Mouse (Mus musculus): ENCODE results near the gene Gdf1. TPM values are rescaled to one million over a fixed set of nuclear protein-coding genes. Genes with fewer than 3 reads are reported as not detected.

Gdf1 gene
- polyA plus RNA-seq, 1 experiment from 2014 or later, result 4.2 TPM

DNA sequence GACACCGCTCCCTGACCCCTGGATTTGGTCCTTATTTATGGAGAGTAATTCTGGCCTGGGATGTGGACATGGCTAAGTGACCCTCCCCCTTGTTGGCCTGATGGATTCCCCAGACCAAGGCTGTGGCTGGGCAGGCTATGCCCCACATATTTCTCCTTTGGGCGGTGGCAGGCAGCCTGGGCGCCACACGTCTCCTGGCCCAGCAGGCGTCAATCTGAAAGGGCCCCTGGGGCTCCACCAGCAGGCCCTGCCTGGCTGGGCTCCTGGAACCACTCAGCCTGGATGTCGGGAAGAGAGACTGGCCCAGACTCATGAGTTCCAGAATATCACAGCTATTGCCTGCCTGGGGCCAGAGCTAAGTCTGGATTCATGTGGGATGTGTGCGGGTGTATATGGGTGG, 40.9 kb downstream of the Gdf1 start:
- peaks cover 40% of the 10 kb centered on the region for H3K27me3 ChIP-seq (replicated peaks; ENCODE audit: control insufficient read depth, insufficient read depth, low read length)
- 78% methylated on average over 7 of the region's 7 CpGs for whole genome bisulfite sequencing
- H3K9me3 ChIP-seq (replicated peaks; ENCODE audit: control insufficient read depth, low read length), result no peaks in the 10 kb centered on the region
- H3K9ac ChIP-seq (ENCODE audit: low read length), result no peak overlapping the region
- H3K36me3 ChIP-seq (ENCODE audit: control insufficient read depth, insufficient read depth, low read length), result no peaks in the 10 kb centered on the region
- peaks cover 5% of the 10 kb centered on the region; the same call in 1 of the 2 replicates for H3K4me1 ChIP-seq (ENCODE audit: control insufficient read depth, insufficient read depth, low read length)
- H3K4me3 ChIP-seq (ENCODE audit: low read depth, low read length), result no peak overlapping the region
- no peak overlapping the region for H3K4me2 ChIP-seq (ENCODE audit: low read length)
- H3K27ac ChIP-seq (ENCODE audit: low read depth, low read length), result no peak overlapping the region
- no peak for DNase-seq (ENCODE audit: low spot score)
- ATAC-seq, result no peak

DNA sequence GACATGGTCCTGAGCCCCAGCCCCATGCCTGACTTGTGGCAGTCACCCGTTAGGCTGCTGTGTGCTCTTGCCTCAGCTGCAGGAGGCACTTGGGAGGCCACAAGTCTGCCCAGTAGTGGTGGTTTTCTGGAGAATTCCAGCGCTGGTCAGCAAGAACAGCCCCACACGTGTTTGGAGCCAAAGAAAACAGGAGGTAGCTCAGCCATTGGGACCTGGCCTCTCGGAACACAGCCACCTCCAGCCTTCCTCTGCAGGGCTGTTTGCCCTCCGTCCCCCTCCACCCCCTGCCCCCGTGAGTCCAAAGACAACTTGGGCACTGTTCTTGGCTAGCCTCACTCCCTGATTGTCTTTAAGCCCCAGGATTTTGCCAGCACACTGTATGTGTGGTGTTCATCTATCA, 42.3 kb downstream of the Gdf1 start:
- ATAC-seq, result no peak
- no peak for DNase-seq (ENCODE audit: low spot score)
- H3K4me1 ChIP-seq (ENCODE audit: control insufficient read depth, insufficient read depth, low read length), result peaks cover 5% of the 10 kb centered on the region; the same call in 1 of the 2 replicates
- no peak overlapping the region for H3K4me2 ChIP-seq (ENCODE audit: low read length)
- H3K27me3 ChIP-seq (replicated peaks; ENCODE audit: control insufficient read depth, insufficient read depth, low read length), result peaks cover 55% of the 10 kb centered on the region
- H3K4me3 ChIP-seq (ENCODE audit: low read depth, low read length), result no peak overlapping the region
- H3K27ac ChIP-seq (ENCODE audit: low read depth, low read length), result no peak overlapping the region
- no peak overlapping the region for H3K9ac ChIP-seq (ENCODE audit: low read length)
- no peaks in the 10 kb centered on the region for H3K9me3 ChIP-seq (replicated peaks; ENCODE audit: control insufficient read depth, low read length)
- WGBS, result 28% methylated on average over 6 of the region's 6 CpGs
- no peaks in the 10 kb centered on the region for H3K36me3 ChIP-seq (ENCODE audit: control insufficient read depth, insufficient read depth, low read length)

DNA sequence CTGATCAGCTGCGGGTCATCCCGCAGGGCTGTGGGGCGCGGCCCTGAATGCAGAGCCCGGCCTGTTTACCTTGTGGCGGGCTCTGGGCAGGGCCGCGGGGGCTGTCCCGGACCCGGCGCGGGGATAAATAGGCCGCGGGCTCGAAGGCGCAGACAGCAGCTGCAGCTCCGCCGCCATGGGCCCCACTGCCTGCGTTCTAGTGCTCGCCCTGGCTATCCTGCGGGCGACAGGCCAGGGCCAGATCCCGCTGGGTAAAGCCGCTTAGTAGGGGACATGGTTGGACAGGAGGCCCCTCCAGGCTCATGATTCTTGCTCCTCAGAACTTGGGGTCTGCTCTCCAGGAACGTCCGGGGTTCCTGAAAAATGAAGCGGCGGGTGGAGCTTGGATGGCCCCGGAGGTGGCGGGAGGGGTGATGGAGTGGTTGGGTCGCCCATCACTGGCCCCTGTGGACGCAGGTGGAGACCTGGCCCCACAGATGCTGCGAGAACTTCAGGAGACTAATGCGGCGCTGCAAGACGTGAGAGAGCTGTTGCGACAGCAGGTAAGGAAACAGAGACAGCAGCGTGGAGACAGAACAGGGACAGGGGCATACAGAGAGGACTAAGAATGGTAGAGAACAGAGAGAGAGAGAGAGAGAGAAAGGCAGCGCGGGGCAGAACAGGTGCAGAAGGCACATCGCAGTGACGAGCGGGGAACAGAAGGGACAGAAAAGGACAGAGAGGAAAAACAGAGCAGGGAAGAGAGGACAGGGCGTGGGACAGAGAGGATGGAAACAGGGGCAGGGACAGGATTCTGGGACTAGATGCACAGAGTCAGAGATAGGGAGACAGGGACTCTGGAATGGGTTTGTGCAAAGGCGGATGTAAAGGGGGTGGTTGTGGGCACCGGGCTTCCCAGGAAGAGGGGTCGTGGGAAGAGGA, 44.0 kb downstream of the Gdf1 start, which contains the start of gene Comp:
Gene Comp (plus strand): TSS at position 162 of the 921 bp plus-strand sequence.
- Histone ChIP-seq H3K4me2 (ENCODE audit: low read length) (peak within 1 kb of the TSS; percentile 42), H3K9me3 (replicated peaks; ENCODE audit: control insufficient read depth, low read length) (no peaks in the 10 kb centered on the region), H3K36me3 (ENCODE audit: control insufficient read depth, insufficient read depth, low read length) (no peaks in the 10 kb centered on the region), H3K4me1 (ENCODE audit: control insufficient read depth, insufficient read depth, low read length) (peaks cover 5% of the 10 kb centered on the region; the same call in 1 of the 2 replicates), H3K27ac (ENCODE audit: low read depth, low read length) (no peak within 1 kb of the TSS), H3K4me3 (ENCODE audit: low read depth, low read length) (peak within 1 kb of the TSS; percentile 25), H3K9ac (ENCODE audit: low read length) (no peak within 1 kb of the TSS), H3K27me3 (replicated peaks; ENCODE audit: control insufficient read depth, insufficient read depth, low read length) (peaks cover 70% of the 10 kb centered on the region)
- ATAC-seq, result no peak
- WGBS, result 2% methylated on average over 47 of the region's 47 CpGs
- no peak for DNase-seq (ENCODE audit: low spot score)

DNA sequence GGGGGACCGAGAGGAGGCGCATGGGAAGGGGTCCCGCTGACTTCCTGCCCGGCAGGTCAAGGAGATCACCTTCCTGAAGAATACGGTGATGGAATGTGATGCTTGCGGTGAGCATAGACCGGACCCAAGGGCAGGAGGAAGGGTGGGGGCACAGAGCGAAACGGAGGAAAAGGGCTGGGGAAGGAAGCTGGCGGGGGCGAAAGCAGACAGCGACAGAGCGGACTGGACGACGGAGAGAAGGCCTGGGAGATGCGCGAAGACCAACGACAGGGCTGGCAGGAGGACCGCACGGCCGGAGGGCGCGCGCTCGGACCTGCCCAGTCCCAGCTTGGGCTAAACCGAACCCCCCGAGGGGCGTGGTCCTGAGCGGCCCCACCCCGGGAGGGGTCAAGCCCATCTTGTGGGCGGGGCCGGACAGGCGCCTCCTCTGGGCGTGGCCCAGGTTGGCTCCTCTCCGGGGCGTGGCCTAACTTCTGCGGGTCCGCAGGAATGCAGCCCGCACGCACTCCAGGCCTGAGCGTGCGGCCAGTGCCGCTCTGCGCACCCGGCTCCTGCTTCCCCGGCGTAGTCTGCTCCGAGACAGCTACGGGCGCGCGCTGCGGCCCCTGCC, 44.8 kb downstream of the Gdf1 start:
- Histone ChIP-seq H3K9ac (ENCODE audit: low read length) (no peak overlapping the region), H3K4me3 (ENCODE audit: low read depth, low read length) (peak overlapping the region; percentile 25), H3K36me3 (ENCODE audit: control insufficient read depth, insufficient read depth, low read length) (no peaks in the 10 kb centered on the region), H3K27me3 (replicated peaks; ENCODE audit: control insufficient read depth, insufficient read depth, low read length) (peaks cover 70% of the 10 kb centered on the region), H3K4me1 (ENCODE audit: control insufficient read depth, insufficient read depth, low read length) (peaks cover 5% of the 10 kb centered on the region; the same call in 1 of the 2 replicates), H3K27ac (ENCODE audit: low read depth, low read length) (no peak overlapping the region), H3K4me2 (ENCODE audit: low read length) (peak overlapping the region; percentile 42), H3K9me3 (replicated peaks; ENCODE audit: control insufficient read depth, low read length) (no peaks in the 10 kb centered on the region)
- ATAC-seq, result peak; percentile 69
- under 1% methylated on average over 46 of the region's 53 CpGs for WGBS
- DNase-seq (ENCODE audit: low spot score), result peak; percentile 49

DNA sequence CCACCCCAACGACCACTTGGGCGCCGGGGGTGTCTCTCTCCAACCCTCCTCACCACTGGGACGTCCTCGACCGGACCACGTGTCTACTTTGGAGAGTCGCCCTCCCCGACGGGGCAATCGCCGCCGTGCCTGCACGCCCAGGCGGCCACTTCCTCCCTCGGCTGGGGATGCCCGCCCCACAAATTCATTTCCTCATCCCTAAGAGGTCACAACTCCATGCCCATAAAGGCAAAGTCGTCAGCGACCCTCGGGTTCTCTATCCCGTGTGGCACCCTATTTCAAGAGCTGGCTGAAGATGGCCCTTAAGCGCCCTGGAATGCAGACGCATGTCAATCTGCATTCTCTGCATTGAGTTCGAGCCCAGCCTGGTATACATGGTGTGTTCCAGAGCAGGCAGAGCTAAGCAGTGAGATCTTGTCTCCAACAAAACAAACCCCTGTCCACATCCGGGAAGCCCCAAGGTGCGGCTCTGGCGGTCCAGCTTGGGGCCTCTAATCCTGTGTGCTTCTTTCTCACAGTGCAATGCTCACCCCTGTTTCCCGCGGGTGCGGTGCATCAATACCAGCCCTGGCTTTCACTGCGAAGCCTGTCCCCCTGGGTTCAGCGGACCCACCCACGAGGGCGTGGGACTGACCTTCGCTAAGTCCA, 45.7 kb downstream of the Gdf1 start:
- no peak for ATAC-seq

DNA sequence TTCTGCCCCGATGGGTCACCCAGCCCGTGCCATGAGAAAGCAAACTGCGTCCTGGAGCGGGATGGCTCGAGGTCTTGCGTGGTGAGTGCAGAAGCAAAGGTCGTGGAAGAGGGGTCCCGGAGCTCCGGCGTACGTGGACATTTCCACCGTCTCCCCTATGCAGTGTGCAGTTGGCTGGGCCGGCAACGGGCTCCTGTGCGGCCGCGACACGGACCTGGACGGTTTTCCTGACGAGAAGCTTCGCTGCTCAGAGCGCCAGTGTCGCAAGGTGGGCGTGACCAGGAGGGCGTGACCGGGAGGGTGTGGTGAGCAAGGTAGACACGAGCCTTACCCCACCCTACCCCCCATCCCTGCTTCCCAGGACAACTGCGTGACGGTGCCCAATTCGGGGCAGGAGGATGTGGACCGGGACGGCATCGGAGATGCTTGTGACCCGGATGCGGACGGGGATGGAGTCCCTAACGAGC, 46.7 kb downstream of the Gdf1 start:
- ATAC-seq (no peak), DNase-seq (ENCODE audit: low spot score) (no peak)
- H3K27me3 ChIP-seq (replicated peaks; ENCODE audit: control insufficient read depth, insufficient read depth, low read length), result peaks cover 70% of the 10 kb centered on the region
- no peaks in the 10 kb centered on the region for H3K36me3 ChIP-seq (ENCODE audit: control insufficient read depth, insufficient read depth, low read length)
- H3K4me3 ChIP-seq (ENCODE audit: low read depth, low read length), result 0 out of 2 replicates have a peak overlapping the region, but pooled peaks have one; percentile 5
- H3K9me3 ChIP-seq (replicated peaks; ENCODE audit: control insufficient read depth, low read length), result no peaks in the 10 kb centered on the region
- H3K4me2 ChIP-seq (ENCODE audit: low read length), result no peak overlapping the region
- peaks cover 5% of the 10 kb centered on the region; the same call in 1 of the 2 replicates for H3K4me1 ChIP-seq (ENCODE audit: control insufficient read depth, insufficient read depth, low read length)
- no peak overlapping the region for H3K9ac ChIP-seq (ENCODE audit: low read length)
- H3K27ac ChIP-seq (ENCODE audit: low read depth, low read length), result no peak overlapping the region
- WGBS, result 3% methylated on average over 37 of the region's 37 CpGs

More for the DNA sequence above, 45.7 kb downstream of the Gdf1 start:
- Histone ChIP-seq H3K4me2 (ENCODE audit: low read length) (no peak overlapping the region), H3K27ac (ENCODE audit: low read depth, low read length) (no peak overlapping the region), H3K27me3 (replicated peaks; ENCODE audit: control insufficient read depth, insufficient read depth, low read length) (peaks cover 70% of the 10 kb centered on the region), H3K36me3 (ENCODE audit: control insufficient read depth, insufficient read depth, low read length) (no peaks in the 10 kb centered on the region), H3K9ac (ENCODE audit: low read length) (no peak overlapping the region), H3K9me3 (replicated peaks; ENCODE audit: control insufficient read depth, low read length) (no peaks in the 10 kb centered on the region), H3K4me1 (ENCODE audit: control insufficient read depth, insufficient read depth, low read length) (peaks cover 5% of the 10 kb centered on the region; the same call in 1 of the 2 replicates), H3K4me3 (ENCODE audit: low read depth, low read length) (0 out of 2 replicates have a peak overlapping the region, but pooled peaks have one; percentile 25)
- DNase-seq (ENCODE audit: low spot score), result no peak
- 7% methylated on average over 35 of the region's 35 CpGs for WGBS

DNA sequence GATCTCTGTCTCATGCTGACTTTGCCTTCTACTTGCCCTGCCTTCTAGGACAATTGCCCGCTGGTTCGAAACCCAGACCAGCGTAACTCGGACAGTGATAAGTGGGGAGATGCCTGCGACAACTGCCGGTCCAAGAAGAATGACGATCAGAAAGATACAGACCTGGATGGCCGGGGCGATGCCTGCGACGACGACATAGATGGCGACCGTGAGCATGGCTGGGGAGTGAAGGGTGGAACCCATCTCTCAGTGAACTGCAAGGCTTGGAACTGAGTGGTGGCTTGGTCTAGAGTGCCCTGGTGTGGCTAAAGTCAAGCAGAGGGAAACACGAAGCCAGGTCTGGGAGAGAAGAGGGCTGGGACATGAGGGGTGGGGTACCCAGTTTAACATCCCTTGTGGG, 47.4 kb downstream of the Gdf1 start:
- no peak overlapping the region for H3K9ac ChIP-seq (ENCODE audit: low read length)
- no peak overlapping the region for H3K27ac ChIP-seq (ENCODE audit: low read depth, low read length)
- H3K4me1 ChIP-seq (ENCODE audit: control insufficient read depth, insufficient read depth, low read length), result peaks cover 5% of the 10 kb centered on the region; the same call in 1 of the 2 replicates
- ATAC-seq (no peak), DNase-seq (ENCODE audit: low spot score) (no peak)
- no peaks in the 10 kb centered on the region for H3K36me3 ChIP-seq (ENCODE audit: control insufficient read depth, insufficient read depth, low read length)
- 13% methylated on average over 15 of the region's 15 CpGs for WGBS
- H3K9me3 ChIP-seq (replicated peaks; ENCODE audit: control insufficient read depth, low read length), result no peaks in the 10 kb centered on the region
- peaks cover 66% of the 10 kb centered on the region for H3K27me3 ChIP-seq (replicated peaks; ENCODE audit: control insufficient read depth, insufficient read depth, low read length)
- no peak overlapping the region for H3K4me3 ChIP-seq (ENCODE audit: low read depth, low read length)
- no peak overlapping the region for H3K4me2 ChIP-seq (ENCODE audit: low read length)

DNA sequence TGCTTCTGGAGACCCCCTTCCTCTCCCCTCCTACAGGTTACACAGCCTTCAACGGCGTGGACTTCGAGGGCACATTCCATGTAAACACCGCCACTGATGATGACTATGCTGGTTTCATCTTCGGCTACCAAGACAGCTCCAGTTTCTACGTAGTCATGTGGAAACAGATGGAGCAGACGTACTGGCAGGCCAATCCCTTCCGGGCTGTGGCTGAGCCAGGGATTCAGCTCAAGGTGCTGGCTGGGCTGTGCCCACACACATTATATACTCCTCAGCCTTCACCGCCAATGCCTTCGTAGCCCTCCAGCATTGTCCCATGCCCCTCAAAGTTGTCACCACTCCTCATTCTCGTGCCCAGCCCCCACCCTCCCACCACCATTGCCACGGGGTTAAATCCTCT, 50.5 kb downstream of the Gdf1 start:
- no peak overlapping the region for H3K9ac ChIP-seq (ENCODE audit: low read length)
- DNase-seq (ENCODE audit: low spot score) (no peak), ATAC-seq (no peak)
- H3K4me3 ChIP-seq (ENCODE audit: low read depth, low read length), result no peak overlapping the region
- no peaks in the 10 kb centered on the region for H3K4me1 ChIP-seq (ENCODE audit: control insufficient read depth, insufficient read depth, low read length)
- no peak overlapping the region for H3K27ac ChIP-seq (ENCODE audit: low read depth, low read length)
- peaks cover 36% of the 10 kb centered on the region for H3K27me3 ChIP-seq (replicated peaks; ENCODE audit: control insufficient read depth, insufficient read depth, low read length)
- 0 out of 2 replicates have a peak, but pooled peaks cover 1% of the 10 kb centered on the region for H3K36me3 ChIP-seq (ENCODE audit: control insufficient read depth, insufficient read depth, low read length)
- H3K4me2 ChIP-seq (ENCODE audit: low read length), result no peak overlapping the region
- H3K9me3 ChIP-seq (replicated peaks; ENCODE audit: control insufficient read depth, low read length), result no peaks in the 10 kb centered on the region
- WGBS, result 81% methylated on average over 12 of the region's 12 CpGs

All from forebrain, embryonic 14.5 days (tissue).